In the genomic region with DNA sequence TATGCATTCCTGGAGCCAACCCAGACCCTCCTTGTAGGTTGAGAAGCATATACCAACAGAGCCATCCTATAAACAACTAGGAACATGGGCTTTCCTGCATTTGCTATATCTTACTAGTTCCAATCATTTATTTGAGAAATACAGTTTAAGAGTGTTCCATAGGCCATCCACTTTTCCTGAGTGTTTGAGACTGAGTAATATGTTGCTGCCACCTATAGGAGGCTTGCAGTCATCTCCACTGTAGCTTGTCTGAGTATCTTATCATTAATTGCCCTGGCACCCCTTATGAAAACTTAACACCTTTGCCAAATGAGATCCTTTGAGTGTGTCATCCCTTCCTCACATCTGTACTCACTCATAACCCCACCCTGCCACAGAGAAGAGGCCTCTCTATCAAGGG, we compare ENCODE assay signal across 11 mouse cellular contexts. TPM values are rescaled to one million over a fixed set of nuclear protein-coding genes. Genes with fewer than 3 reads are reported as not detected.
DNase-seq lines count a peak whose midpoint lies in the region; ATAC-seq and TF ChIP-seq lines count a peak whose summit lies in the region.
"Had no signal": no experiment of that assay in that cellular context is flagged by ENCODE, and none has a peak within 500 bp of the region (broad histone marks: within the 10 kb centered on the region; RNA-seq: fewer than 3 reads in every experiment).

No protein-coding gene starts in this region.

- H3K4me2 ChIP-seq in neural tube, embryonic 11.5 days (ENCODE audit: low read depth) = no peak overlapping the region
- H3K4me2 ChIP-seq in limb, embryonic 14.5 days (replicated peaks; ENCODE audit: low read depth, low read length, severe bottlenecking) = no peak overlapping the region
- H3K4me2 ChIP-seq in liver, embryonic 11.5 days = no peak overlapping the region
- H3K4me2 ChIP-seq: neural tube, embryonic 12.5 days had no signal

- no peak overlapping the region for H3K4me3 ChIP-seq in cerebellum, adult 2 months (replicated peaks; ENCODE audit: insufficient read depth, low read depth, low read length)
- H3K4me3 ChIP-seq in neural tube, embryonic 11.5 days (ENCODE audit: low read depth, low read length) = no peak overlapping the region
- H3K4me3 ChIP-seq in limb, embryonic 14.5 days (replicated peaks; ENCODE audit: low read length) = no peak overlapping the region
- no peak overlapping the region for H3K4me3 ChIP-seq in liver, embryonic 11.5 days (ENCODE audit: low read depth, low read length)
- H3K4me3 ChIP-seq: neural tube, embryonic 12.5 days had no signal

- peak; percentile 35; the same call in 1 of the 2 replicates for ATAC-seq in neural tube, embryonic 11.5 days (ENCODE audit: insufficient read depth, low FRiP score, low TSS enrichment)
- peak; percentile 55; the same call in 1 of the 2 replicates for ATAC-seq in limb, embryonic 14.5 days (ENCODE audit: low FRiP score, low read depth)
- ATAC-seq in liver, embryonic 11.5 days (replicated peaks; ENCODE audit: low FRiP score) = no peak

- TF ChIP-seq CTCF in cerebellum, adult 2 months (IDR thresholded peaks at IDR 0.05; ENCODE audit: borderline replicate concordance, insufficient read depth, low read depth, low read length) = no peak

- H3K4me1 ChIP-seq in cerebellum, adult 2 months (ENCODE audit: control insufficient read depth, insufficient read depth, low read length) = no peaks in the 10 kb centered on the region
- H3K4me1 ChIP-seq in neural tube, embryonic 11.5 days (ENCODE audit: control insufficient read depth, insufficient read depth, low read length) = no peaks in the 10 kb centered on the region
- H3K4me1 ChIP-seq in limb, embryonic 14.5 days (ENCODE audit: control insufficient read depth, insufficient read depth, low read length) = 0 out of 2 replicates have a peak, but pooled peaks cover 3% of the 10 kb centered on the region
- H3K4me1 ChIP-seq in liver, embryonic 11.5 days (replicated peaks; ENCODE audit: control insufficient read depth, insufficient read depth, low read length) = no peaks in the 10 kb centered on the region
- H3K4me1 ChIP-seq: neural tube, embryonic 12.5 days had no signal

- H3K9ac ChIP-seq in neural tube, embryonic 11.5 days (ENCODE audit: low read length) = no peak overlapping the region
- no peak overlapping the region for H3K9ac ChIP-seq in limb, embryonic 14.5 days (ENCODE audit: low read depth, low read length, severe bottlenecking)
- no peak overlapping the region for H3K9ac ChIP-seq in liver, embryonic 11.5 days (ENCODE audit: low read depth, low read length)
- H3K9ac ChIP-seq: neural tube, embryonic 12.5 days had no signal

- no peaks in the 10 kb centered on the region for H3K9me3 ChIP-seq in neural tube, embryonic 11.5 days (ENCODE audit: control insufficient read depth, low read length)
- no peaks in the 10 kb centered on the region for H3K9me3 ChIP-seq in limb, embryonic 14.5 days (ENCODE audit: control insufficient read depth, low read length)
- H3K9me3 ChIP-seq in liver, embryonic 11.5 days (ENCODE audit: control insufficient read depth, low read length) = no peaks in the 10 kb centered on the region
- H3K9me3 ChIP-seq: neural tube, embryonic 12.5 days had no signal

- intact Hi-C loops in heart, postnatal 25 days (cut with DNase I) = no loop called here

- peak; percentile 9 for DNase-seq in cerebellum, adult 9-10 months
- no peak for DNase-seq in cerebellum, adult 2 months
- DNase-seq in neural tube, embryonic 11.5 days (ENCODE audit: low spot score) = no peak
- DNase-seq in neural tube, embryonic 10.5 days (ENCODE audit: extremely low spot score, low spot score) = no peak
- peak; percentile 57 for DNase-seq in limb, embryonic 14.5 days (ENCODE audit: low spot score)
- DNase-seq in heart, postnatal 25 days (ENCODE audit: low spot score) = no peak
- DNase-seq in liver, embryonic 11.5 days (ENCODE audit: low spot score) = no peak
- no peak for DNase-seq in right cerebral cortex, adult 18-20 months
- DNase-seq: gastrocnemius, postnatal 14 days had no signal

- TF ChIP-seq POLR2A in cerebellum, adult 2 months (IDR thresholded peaks at IDR 0.05; ENCODE audit: borderline replicate concordance, insufficient read depth, low read length) = no peak
- no peak for TF ChIP-seq POLR2A in limb, embryonic 14.5 days (IDR thresholded peaks at IDR 0.05; ENCODE audit: borderline replicate concordance, extremely low read depth, insufficient read depth, insufficient read length)

- no peaks in the 10 kb centered on the region for H3K36me3 ChIP-seq in neural tube, embryonic 11.5 days (ENCODE audit: control insufficient read depth, insufficient read depth, low read length)
- no peaks in the 10 kb centered on the region for H3K36me3 ChIP-seq in limb, embryonic 14.5 days (ENCODE audit: control insufficient read depth, insufficient read depth, low read length)
- H3K36me3 ChIP-seq in liver, embryonic 11.5 days (ENCODE audit: control insufficient read depth, insufficient read depth, low read length) = no peaks in the 10 kb centered on the region
- H3K36me3 ChIP-seq: neural tube, embryonic 12.5 days had no signal

- no peak overlapping the region for H3K27ac ChIP-seq in cerebellum, adult 2 months (ENCODE audit: insufficient read depth, low read length)
- no peak overlapping the region for H3K27ac ChIP-seq in neural tube, embryonic 11.5 days (ENCODE audit: low read depth, low read length)
- no peak overlapping the region for H3K27ac ChIP-seq in limb, embryonic 14.5 days (replicated peaks; ENCODE audit: low read depth, low read length)
- H3K27ac ChIP-seq in liver, embryonic 11.5 days (ENCODE audit: low read depth, low read length) = no peak overlapping the region
- H3K27ac ChIP-seq: neural tube, embryonic 12.5 days had no signal

- no peaks in the 10 kb centered on the region for H3K27me3 ChIP-seq in cerebellum, adult 2 months (ENCODE audit: control insufficient read depth, insufficient read depth, low read length)
- no peaks in the 10 kb centered on the region for H3K27me3 ChIP-seq in neural tube, embryonic 11.5 days (ENCODE audit: control insufficient read depth, insufficient read depth, low read length)
- H3K27me3 ChIP-seq in limb, embryonic 14.5 days (ENCODE audit: control insufficient read depth, insufficient read depth, low read length) = no peaks in the 10 kb centered on the region
- H3K27me3 ChIP-seq in liver, embryonic 11.5 days (replicated peaks; ENCODE audit: control insufficient read depth, insufficient read depth, low read length) = no peaks in the 10 kb centered on the region
- H3K27me3 ChIP-seq: neural tube, embryonic 12.5 days had no signal

RNA-seq across cellular contexts. Expression of a gene that starts 32.2 kb away (rescaled TPM):
- polyA plus RNA-seq in cerebellum, adult 2 months (2012; rRNA removed) = 2.4 and 3.1 TPM in 2 replicates
- 7.4 and 8.3 TPM in 2 replicates for polyA plus RNA-seq in neural tube, embryonic 11.5 days (2014; fragmentation: Nextera tagmentation; extraction: Ambion mirVana)
- polyA plus RNA-seq in limb, embryonic 14.5 days (2012; rRNA removed) = 1.7 and 2.5 TPM in 2 replicates
- 2.5 and 2.6 TPM in 2 replicates for polyA plus RNA-seq in limb, embryonic 14.5 days (2014; fragmentation: Nextera tagmentation; extraction: Ambion mirVana)
- not detected for total RNA-seq in heart, postnatal 25 days (2021)
- polyA plus RNA-seq in liver, embryonic 11.5 days (2014; fragmentation: Nextera tagmentation; extraction: Ambion mirVana) = 0.69 and 0.75 TPM in 2 replicates
- total RNA-seq: gastrocnemius, postnatal 14 days had no signal
- polyA plus RNA-seq: spleen, adult 2 months had no signal

Comparison
In these comparisons a context has a peak if more than half of its experiments do, and no peak if none do; other contexts are left out.
1. DNase-seq: peak in cerebellum, adult 9-10 months (single experiment) and limb, embryonic 14.5 days (single experiment); none in cerebellum, adult 2 months (0 of 2), neural tube, embryonic 11.5 days (single experiment), neural tube, embryonic 10.5 days (single experiment), heart, postnatal 25 days (single experiment), liver, embryonic 11.5 days (single experiment) and right cerebral cortex, adult 18-20 months (single experiment).